Mouse (Mus musculus) lung, postnatal 0 days (tissue): ENCODE results near the gene Frat2.

Source experiments
- CTCF ChIP-seq: IDR thresholded peaks from 2 replicates; pipeline ENCODE4 v1.5.1; 2016; ENCODE audit warnings: antibody characterized with exemption, mild to moderate bottlenecking
- EP300 ChIP-seq: IDR thresholded peaks from 2 replicates; pipeline ENCODE4 v1.6.1; 2016; ENCODE audit warnings: antibody characterized with exemption, mild to moderate bottlenecking, control low read depth

DNA sequence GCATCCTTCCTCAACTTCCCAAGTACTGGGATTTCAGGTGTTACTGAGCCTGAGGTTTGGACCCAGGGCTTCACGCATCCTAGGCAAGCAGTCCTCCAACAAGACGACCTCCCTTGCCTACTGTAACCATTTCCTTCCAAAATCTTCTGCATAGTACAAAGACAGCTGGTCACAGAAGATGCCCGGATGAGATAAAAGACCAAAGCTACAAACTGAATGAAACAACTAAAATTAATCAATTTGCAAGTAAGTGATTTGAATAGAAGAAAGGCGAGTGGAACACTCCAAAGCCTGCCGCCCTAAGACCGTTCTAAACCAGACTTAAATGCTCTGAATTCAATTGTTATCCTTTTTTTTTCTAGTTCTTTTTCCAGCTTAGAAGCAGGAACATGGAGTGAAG is 12.5 kb downstream of the Frat2 start:
- no peak for TF ChIP-seq EP300
- TF ChIP-seq CTCF = no peak
